Mouse (Mus musculus) cerebellum, adult (tissue): Measurements from ENCODE around the gene Emp2.
"Not testable (repeated sequence)": the region's sequence is repeated elsewhere in the genome, so short reads cannot be mapped to it uniquely, and the experiment has no call there.

Source experiments
- ATAC-seq: cut with Nextera tagmentation; 2 replicates; pipeline ENCODE4 v1.9.2; 2017; ENCODE audit warnings: mild to moderate bottlenecking, moderate library complexity, mixed read lengths; ENCODE audit not compliant: insufficient number of reproducible peaks, low FRiP score, low TSS enrichment

Gene Emp2

GRCm38 (mm10) chr16:10319914-10320569, 6.3 kb upstream of the Emp2 start:
- no peak for ATAC-seq

- ATAC-seq: no peak
These were observed 3.4 kb upstream of the Emp2 start for GRCm38 (mm10) chr16:10317197-10317544.

GRCm38 (mm10) chr16:10316493-10317196, 2.9 kb upstream of the Emp2 start:
- no peak for ATAC-seq

GRCm38 (mm10) chr16:10313226-10313625, 542 bp downstream of the Emp2 start:
- ATAC-seq: no peak

GRCm38 (mm10) chr16:10311989-10312388, 1.8 kb downstream of the Emp2 start:
- ATAC-seq: no peak

- no peak for ATAC-seq
These were observed 2.7 kb downstream of the Emp2 start for GRCm38 (mm10) chr16:10311086-10311485.

- ATAC-seq: no peak
These were observed 3.3 kb downstream of the Emp2 start for GRCm38 (mm10) chr16:10310507-10310906.

- no peak for ATAC-seq
These were observed 6.4 kb downstream of the Emp2 start for GRCm38 (mm10) chr16:10307351-10307750.

GRCm38 (mm10) chr16:10306101-10306500, 7.7 kb downstream of the Emp2 start:
- ATAC-seq: no peak

- ATAC-seq: no peak
These were observed 12.4 kb downstream of the Emp2 start for GRCm38 (mm10) chr16:10301337-10301736.

GRCm38 (mm10) chr16:10300231-10301186, 13.3 kb downstream of the Emp2 start:
- ATAC-seq: no peak

GRCm38 (mm10) chr16:10299637-10300036, 14.1 kb downstream of the Emp2 start:
- ATAC-seq: no peak

GRCm38 (mm10) chr16:10297696-10298644, 15.8 kb downstream of the Emp2 start:
- no peak for ATAC-seq

- no peak for ATAC-seq
These were observed 25.7 kb downstream of the Emp2 start for GRCm38 (mm10) chr16:10288115-10288514.

- no peak for ATAC-seq
These were observed 27.1 kb downstream of the Emp2 start for GRCm38 (mm10) chr16:10286513-10287268.

- no peak for ATAC-seq
These were observed 31.9 kb downstream of the Emp2 start for GRCm38 (mm10) chr16:10281890-10282289.

- peak; percentile 66; the same call in 1 of the 2 replicates for ATAC-seq
These were observed 33.3 kb downstream of the Emp2 start for GRCm38 (mm10) chr16:10280286-10280951.

GRCm38 (mm10) chr16:10276778-10277177, 37.0 kb downstream of the Emp2 start:
- not testable (repeated sequence) for ATAC-seq

- no peak for ATAC-seq
These were observed 39.3 kb downstream of the Emp2 start for GRCm38 (mm10) chr16:10274465-10274864.
